Mouse (Mus musculus): ENCODE measurements around the gene 4930590J08Rik. TPM values are rescaled to one million over a fixed set of nuclear protein-coding genes. Genes with fewer than 3 reads are reported as not detected.
"Not testable (repeated sequence)": the region's sequence is repeated elsewhere in the genome, so short reads cannot be mapped to it uniquely, and the experiment has no call there.

4930590J08Rik gene
- 1 to 10 TPM; 1.9 to 2.3 TPM for total RNA-seq (2021)
- long read RNA-seq, experiment 1 = 0 reads
- long read RNA-seq, experiment 2 = 0 reads

DNA sequence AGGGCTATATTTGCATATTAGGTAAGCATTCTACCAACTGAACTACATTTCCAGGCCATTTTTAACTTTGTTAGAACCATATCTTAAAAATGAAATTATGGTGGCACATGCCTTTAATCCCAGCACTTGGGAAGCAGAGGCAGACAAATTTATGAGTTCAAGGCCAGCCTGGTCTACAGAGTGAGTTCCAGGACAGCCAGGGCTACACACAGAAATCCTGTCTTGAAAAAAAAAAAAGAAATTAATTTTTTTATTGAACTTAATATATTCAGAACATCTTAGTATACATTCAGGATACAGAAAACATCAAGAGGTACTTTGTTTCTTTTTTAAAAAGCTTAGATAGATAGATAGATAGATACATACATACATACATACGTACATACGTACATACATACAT, at the start of gene 4930590J08Rik:
TSS of gene 4930590J08Rik (plus strand) at position 301 of the 400 bp plus-strand sequence.
- not testable (repeated sequence) for H3K4me3 ChIP-seq; DNase-seq (ENCODE audit: low spot score in 2 of 2); H3K27ac ChIP-seq

DNA sequence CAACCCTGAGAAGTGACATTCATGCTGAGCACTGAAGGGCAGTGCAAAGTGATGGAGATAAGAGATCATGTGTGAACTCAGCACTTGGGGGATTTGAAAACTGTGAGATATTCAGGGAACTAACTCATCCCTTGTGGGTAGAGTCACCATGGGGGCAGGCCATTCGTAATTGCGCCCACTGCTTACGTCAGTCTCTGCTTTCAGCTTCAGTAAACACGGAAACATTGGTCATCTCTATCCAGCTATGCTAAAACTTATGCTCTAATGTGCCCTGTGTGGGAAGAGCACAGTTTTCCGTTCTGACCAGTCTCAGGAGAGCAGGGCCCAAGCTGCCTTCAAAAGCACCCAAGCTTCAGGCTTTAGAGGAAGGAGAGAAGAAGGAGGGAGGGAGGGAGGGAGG, 44.3 kb upstream of the 4930590J08Rik start:
- H3K27ac ChIP-seq = no peak overlapping the region
- H3K4me3 ChIP-seq = no peak overlapping the region
- DNase-seq (ENCODE audit: low spot score in 2 of 2) = no peak
- TF ChIP-seq CTCF (conservative IDR thresholded peaks at IDR 0.05) = no peak

DNA sequence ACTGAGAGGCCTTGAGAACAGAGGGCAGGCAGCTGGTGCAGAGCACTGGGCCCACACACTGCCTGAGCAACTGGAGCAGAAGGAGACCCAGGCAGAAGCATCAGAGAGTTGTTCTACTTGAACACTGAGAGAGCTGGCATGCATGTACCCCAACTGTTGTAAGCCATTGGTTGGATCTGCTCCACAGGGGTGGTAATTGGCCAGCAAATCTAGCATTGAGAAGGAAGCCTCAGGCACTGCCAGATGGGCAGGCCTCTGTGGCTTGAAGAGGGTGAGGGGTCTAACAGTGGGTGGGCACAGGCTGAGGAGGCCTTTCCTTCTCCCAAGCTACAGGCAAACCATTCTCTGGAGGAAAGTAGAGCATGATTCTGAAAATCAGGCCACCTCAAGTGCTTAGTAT, 39.8 kb upstream of the 4930590J08Rik start:
- DNase-seq (ENCODE audit: low spot score in 2 of 2) = no peak
- Histone ChIP-seq H3K4me3 (no peak overlapping the region), H3K27ac (no peak overlapping the region)
- no peak for TF ChIP-seq CTCF (conservative IDR thresholded peaks at IDR 0.05)

DNA sequence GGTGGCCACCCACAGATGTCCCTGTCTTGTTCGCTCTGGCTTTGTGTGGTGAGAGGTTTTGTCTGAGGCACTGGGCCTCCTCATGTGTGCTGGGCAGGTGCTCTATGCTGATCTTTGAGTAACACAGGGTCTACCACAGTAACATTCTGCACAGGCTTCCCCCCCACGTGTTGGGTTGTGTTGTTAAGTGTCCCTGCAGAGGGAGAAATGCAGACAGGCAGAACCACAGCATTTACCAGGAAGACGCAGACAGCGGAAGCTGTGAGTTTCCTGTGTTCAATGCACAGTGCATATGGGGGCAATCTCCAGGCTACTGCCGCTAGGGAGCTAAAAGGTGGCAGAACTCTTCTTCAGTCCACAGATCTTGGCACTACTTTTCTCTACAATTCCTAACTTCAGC, 38.0 kb upstream of the 4930590J08Rik start:
- no peak for DNase-seq (ENCODE audit: low spot score in 2 of 2)
- Histone ChIP-seq H3K27ac (no peak overlapping the region), H3K4me3 (no peak overlapping the region)
- TF ChIP-seq CTCF (conservative IDR thresholded peaks at IDR 0.05) = no peak

DNA sequence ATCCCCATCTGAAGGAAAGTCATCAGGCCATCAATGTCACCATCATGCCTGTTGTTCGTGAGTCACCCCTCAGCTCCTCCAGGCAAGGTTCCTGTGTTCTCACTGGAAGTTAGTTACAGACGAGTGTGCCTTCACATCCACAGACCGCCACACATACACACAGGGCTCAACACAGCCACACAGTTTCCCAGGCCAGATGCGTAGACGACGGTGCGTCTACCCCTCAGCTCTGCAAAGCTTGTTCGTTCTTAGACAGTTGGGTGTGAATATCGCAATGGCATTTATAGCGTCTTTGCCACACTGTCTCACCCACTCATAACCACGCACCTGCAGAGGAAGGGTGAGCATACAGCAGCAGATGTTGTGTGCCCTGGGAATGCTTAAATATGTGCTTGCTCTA, 37.0 kb upstream of the 4930590J08Rik start:
- DNase-seq (ENCODE audit: low spot score in 2 of 2) = no peak
- Histone ChIP-seq H3K27ac (no peak overlapping the region), H3K4me3 (no peak overlapping the region)
- TF ChIP-seq CTCF (conservative IDR thresholded peaks at IDR 0.05) = no peak

DNA sequence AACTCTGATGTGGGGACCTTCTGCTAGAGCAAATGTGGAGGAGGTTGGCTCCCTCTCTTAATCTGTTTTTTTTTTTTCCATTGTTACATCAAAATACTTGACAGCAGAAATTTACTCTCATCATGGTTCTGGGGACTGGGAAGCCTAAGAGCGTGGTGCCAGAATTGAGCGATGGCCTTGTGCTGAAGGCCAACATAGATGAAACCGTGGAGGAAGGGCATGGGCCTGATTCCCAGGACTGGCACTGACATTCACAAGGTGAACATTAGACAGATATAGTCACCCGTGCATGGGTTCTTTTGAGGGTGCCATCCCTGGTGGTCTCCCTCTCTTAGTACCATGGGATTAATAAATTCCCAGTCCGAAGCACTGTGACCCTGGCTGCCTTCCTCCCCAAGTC, 34.5 kb upstream of the 4930590J08Rik start:
- no peak overlapping the region for H3K4me3 ChIP-seq
- no peak overlapping the region for H3K27ac ChIP-seq
- DNase-seq (ENCODE audit: low spot score in 2 of 2) = no peak
- no peak for TF ChIP-seq CTCF (conservative IDR thresholded peaks at IDR 0.05)

DNA sequence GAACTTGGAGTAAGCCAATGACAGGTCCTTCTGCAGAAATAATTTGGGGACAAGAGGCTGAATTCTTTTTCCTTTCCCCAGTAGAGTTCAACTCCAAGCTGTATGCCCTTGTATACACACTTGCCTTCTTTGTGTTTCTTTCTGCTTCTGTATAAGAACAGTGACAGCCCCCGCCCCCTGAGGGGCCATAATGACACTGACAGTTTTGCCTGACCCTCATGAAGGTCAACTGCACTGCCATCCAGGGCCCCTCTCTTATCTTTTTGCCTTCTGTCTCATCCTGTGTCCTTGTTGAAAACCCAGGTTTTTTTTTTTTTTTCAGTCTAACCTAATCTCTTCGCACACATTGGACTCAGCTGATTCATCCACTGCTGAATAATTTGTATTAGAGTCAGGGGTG, 29.8 kb upstream of the 4930590J08Rik start:
- TF ChIP-seq CTCF (conservative IDR thresholded peaks at IDR 0.05) = no peak
- Histone ChIP-seq H3K4me3 (no peak overlapping the region), H3K27ac (no peak overlapping the region)
- no peak for DNase-seq (ENCODE audit: low spot score in 2 of 2)

DNA sequence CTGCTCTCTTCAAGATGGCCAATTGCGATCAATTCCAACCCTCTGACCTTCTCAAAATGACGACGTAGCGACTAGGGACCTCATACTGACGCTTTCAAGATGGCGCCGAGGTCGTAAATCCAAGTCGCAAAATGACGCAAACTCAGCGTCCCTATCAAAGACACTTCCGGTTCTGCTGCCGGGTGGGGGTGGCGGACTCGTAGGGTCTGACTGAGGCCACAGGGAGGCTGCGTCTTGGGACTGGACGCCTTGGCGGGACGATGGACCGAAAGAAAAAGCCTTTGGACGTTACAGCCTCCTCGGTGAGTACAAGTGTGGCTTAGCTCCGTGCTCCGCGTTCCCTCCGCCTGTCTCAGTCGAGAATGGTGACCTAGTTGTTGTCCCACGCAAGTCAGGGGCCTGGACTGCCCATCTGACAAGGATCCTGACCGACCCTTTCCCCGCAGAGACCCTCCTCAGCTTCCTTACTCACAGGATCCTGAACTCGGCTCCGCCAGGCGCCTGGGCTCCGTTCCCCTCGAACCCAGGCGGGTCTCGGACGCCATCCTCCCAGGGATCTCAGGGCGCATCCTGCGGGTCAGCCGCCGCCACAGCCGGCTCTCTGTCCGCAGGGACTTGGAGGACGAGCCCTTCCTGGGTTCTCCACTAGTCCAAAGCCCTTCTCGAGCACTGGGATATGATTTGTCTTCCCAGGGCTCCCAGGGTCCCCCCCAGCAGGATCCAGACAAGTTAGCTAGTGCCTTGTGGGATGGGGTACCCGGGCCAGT, 24.5 kb upstream of the 4930590J08Rik start, which contains the start of gene Ccdc174:
TSS of gene Ccdc174 (plus strand) at position 169 of the 767 bp plus-strand sequence.
- Histone ChIP-seq H3K4me3 (peak within 1 kb of the TSS; percentile 78), H3K27ac (peak within 1 kb of the TSS; percentile 89)
- TF ChIP-seq CTCF (conservative IDR thresholded peaks at IDR 0.05) = 0 out of 2 replicates have a peak, but pooled peaks have one; percentile 1
- DNase-seq (ENCODE audit: low spot score in 2 of 2) = peak; percentile 90 to 94

DNA sequence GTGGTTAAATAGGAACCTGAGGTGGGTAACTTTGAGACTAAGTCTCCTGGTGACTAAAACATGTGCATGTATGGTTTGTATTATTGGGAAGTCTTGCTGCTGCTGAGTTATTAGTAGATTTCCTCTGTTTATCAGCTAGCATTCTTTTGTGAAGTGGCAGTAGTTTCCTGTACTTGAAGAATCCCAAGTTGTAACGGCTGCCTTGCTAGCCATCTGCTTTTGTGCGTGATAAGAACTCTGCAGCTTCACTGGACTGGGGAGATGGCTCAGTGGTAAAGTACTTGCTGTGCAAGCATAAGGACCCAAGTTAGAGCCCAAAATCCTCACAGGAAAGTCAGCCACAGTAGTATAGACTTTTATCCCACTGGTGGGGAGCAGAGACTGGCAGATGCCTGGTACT, 18.8 kb upstream of the 4930590J08Rik start:
- TF ChIP-seq CTCF (conservative IDR thresholded peaks at IDR 0.05) = no peak
- Histone ChIP-seq H3K4me3 (no peak overlapping the region), H3K27ac (no peak overlapping the region)
- no peak for DNase-seq (ENCODE audit: low spot score in 2 of 2)

DNA sequence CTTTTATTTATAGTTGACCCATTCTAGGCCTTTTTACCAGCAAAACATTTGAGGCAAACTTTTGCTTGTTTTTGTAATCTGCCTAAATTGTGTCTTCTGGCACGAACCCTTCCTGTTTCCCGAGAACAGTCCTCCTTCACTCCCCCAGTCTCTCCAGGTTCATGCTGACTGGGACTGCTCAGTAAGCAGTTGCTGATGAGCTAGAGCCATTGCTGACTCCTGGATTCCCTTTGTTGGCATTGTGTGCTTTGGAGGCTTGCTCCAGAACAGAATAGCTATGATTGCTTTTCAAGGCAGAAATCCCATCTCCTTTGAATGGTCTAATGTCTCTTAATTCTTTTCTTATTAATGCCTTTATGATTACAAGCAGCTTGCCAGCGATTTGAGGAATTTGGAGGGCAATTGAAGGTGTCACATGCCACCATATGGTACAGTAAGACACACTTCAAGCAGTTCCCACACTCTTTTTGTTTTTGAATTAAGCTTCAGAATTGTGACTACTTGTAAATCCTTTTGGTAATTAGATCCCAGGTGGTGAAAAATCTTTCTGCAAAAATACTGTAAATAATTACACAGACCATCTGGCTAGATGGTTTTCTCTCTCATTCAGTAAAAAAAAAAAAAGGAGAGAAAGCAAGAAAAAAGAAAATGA, 13.2 kb upstream of the 4930590J08Rik start:
- Histone ChIP-seq H3K27ac (no peak overlapping the region), H3K4me3 (no peak overlapping the region)
- DNase-seq (ENCODE audit: low spot score in 2 of 2) = no peak
- TF ChIP-seq CTCF (conservative IDR thresholded peaks at IDR 0.05) = no peak

DNA sequence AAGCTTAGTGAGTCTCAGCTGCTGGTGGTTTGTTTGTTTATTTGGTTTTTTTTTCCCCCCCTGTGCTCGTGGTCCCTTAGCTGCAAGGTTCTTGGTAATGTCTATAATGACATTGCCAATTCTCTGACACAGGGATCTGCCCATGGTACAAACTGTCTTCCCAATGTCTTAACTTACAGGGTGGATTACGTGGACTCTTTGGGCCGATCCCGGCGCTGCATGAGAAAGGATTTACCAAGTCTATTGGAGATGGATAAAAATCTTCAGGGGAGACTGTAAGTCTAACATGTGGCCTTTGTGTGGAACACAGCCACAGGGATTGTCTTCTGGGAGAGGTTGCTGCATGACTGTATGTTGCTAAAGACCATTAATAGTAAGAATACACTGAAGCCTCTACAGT, 12.0 kb upstream of the 4930590J08Rik start:
- Histone ChIP-seq H3K27ac (no peak overlapping the region), H3K4me3 (no peak overlapping the region)
- TF ChIP-seq CTCF (conservative IDR thresholded peaks at IDR 0.05) = no peak
- no peak for DNase-seq (ENCODE audit: low spot score in 2 of 2)

DNA sequence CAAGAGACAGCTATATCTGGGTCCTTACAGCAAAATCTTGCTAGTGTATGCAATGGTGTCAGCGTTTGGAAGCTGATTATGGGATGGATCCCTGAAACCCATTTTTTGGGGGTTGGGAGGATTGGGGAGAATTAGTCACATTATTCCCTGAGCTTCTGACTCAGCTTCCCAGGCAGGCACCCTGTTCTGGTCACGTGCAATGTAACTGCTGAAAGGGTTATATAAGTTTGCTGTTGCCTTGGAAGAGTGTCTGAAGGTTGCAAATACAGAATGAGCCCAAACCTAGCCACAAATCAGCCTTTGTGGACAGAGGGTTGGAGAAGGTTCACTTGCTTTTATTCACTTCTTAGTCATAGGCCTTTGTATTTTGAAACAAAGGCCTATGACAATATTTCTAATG, 10.8 kb upstream of the 4930590J08Rik start:
- DNase-seq (ENCODE audit: low spot score in 2 of 2) = no peak
- TF ChIP-seq CTCF (conservative IDR thresholded peaks at IDR 0.05) = no peak
- H3K27ac ChIP-seq = no peak overlapping the region
- H3K4me3 ChIP-seq = no peak overlapping the region

DNA sequence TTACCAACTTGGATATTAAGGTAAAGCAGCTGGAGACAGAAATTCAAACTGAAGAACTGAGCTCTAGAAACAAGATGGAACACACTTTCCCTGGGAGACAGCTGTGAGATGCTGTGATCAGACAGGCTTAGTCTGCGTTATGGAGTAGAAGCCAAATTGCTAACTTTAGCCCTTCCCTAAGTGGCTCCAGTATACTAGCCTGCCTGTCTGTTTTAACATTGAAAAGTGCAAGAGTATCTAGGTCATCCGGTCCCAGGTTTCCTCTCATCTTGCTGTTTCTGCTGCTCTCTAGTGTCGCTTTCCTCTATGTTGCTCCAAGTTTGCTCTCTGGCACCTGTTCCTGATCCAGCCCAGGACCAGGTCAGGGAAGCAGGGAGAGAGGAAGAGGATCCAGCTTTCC, 5.8 kb upstream of the 4930590J08Rik start:
- no peak for TF ChIP-seq CTCF (conservative IDR thresholded peaks at IDR 0.05)
- Histone ChIP-seq H3K27ac (no peak overlapping the region), H3K4me3 (no peak overlapping the region)
- DNase-seq (ENCODE audit: low spot score in 2 of 2) = no peak

DNA sequence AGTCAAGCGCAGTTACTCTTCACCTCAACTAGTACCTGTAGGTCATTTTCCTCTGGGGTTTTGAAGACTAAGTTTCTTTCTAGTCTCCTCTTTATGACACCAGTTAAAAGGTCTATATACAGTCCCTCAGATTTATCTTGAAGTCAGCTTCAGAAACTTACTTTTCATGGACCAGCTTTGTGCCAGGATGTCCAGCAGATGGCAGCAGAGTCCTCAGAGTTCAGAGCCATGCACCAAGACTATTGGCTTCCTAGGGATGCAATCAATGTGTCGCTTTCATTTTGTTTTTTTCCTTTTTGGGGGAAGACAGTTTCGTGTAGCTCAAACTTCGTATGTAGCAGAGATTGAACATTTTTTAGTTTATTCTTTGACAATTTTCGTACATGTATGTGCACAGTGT, 1.1 kb upstream of the 4930590J08Rik start:
- TF ChIP-seq CTCF (conservative IDR thresholded peaks at IDR 0.05) = peak; percentile 90
- Histone ChIP-seq H3K4me3 (no peak overlapping the region), H3K27ac (no peak overlapping the region)
- DNase-seq (ENCODE audit: low spot score in 2 of 2) = peak; percentile 75 to 81
